Mouse (Mus musculus) left cerebral cortex, postnatal 4 days (tissue): Measurements from ENCODE around the gene Grip1. TPM values are rescaled to one million over a fixed set of nuclear protein-coding genes. Genes with fewer than 3 reads are reported as not detected.
A peak's percentile ranks its signal among the peaks of the same experiment; 100 is the strongest.

ENCODE experiments used
- DNase-seq: peaks from one replicate; pipeline ENCODE4 v3.0.0-alpha.2; 2022
- intact Hi-C: fragments of 180-260 bp; cut with DNase I; formaldehyde crosslinking; loops from one replicate; pipeline ENCODE4 v1.15.1; 2025
- total RNA-seq, 2 experiments: library from RNA; stranded (reverse); gene quantifications; 2 replicates each; pipeline ENCODE4 v1.2.3; 2021

Grip1 gene
- total RNA-seq, 2 experiments from 2014 or later = 57.4 to 61.9 TPM

GRCm38 (mm10) chr10:119818381-119818780 is 364.8 kb downstream of the Grip1 start:
- intact Hi-C loops = no loop called here
- no peak for DNase-seq

- DNase-seq = no peak
- intact Hi-C loops = no loop called here
Measured at GRCm38 (mm10) chr10:119819102-119819681, 365.6 kb downstream of the Grip1 start.

- intact Hi-C loops = no loop called here
- DNase-seq = no peak
Measured at GRCm38 (mm10) chr10:119819740-119820139, 366.1 kb downstream of the Grip1 start.

- no peak for DNase-seq
- intact Hi-C loops = no loop called here
Measured at GRCm38 (mm10) chr10:119820428-119820827, 366.8 kb downstream of the Grip1 start.

- intact Hi-C loops = no loop called here
- no peak for DNase-seq
Measured at GRCm38 (mm10) chr10:119823691-119824090, 370.1 kb downstream of the Grip1 start.

- no peak for DNase-seq
- intact Hi-C loops = no loop called here
Measured at GRCm38 (mm10) chr10:119824521-119824920, 370.9 kb downstream of the Grip1 start.

- intact Hi-C loops = no loop called here
- DNase-seq = peak; percentile 50
Measured at GRCm38 (mm10) chr10:119830388-119830956, 376.8 kb downstream of the Grip1 start.

- intact Hi-C loops = no loop called here
- DNase-seq = no peak
Measured at GRCm38 (mm10) chr10:119831086-119831485, 377.5 kb downstream of the Grip1 start.

- intact Hi-C loops = no loop called here
Measured at GRCm38 (mm10) chr10:119833334-119833733, 379.7 kb downstream of the Grip1 start.

GRCm38 (mm10) chr10:119834122-119834521 is 380.5 kb downstream of the Grip1 start:
- intact Hi-C loops = no loop called here
- no peak for DNase-seq

More at GRCm38 (mm10) chr10:119833334-119833733, 379.7 kb downstream of the Grip1 start:
- DNase-seq = no peak

GRCm38 (mm10) chr10:119839645-119840044 is 386.0 kb downstream of the Grip1 start:
- intact Hi-C loops = no loop called here
- DNase-seq = no peak

GRCm38 (mm10) chr10:119842004-119842403 is 388.4 kb downstream of the Grip1 start:
- no peak for DNase-seq
- intact Hi-C loops = no loop called here

- intact Hi-C loops = no loop called here
- DNase-seq = no peak
Measured at GRCm38 (mm10) chr10:119845705-119846410, 392.2 kb downstream of the Grip1 start.

GRCm38 (mm10) chr10:119851594-119851993 is 398.0 kb downstream of the Grip1 start:
- DNase-seq = no peak
- intact Hi-C loops = no loop called here

GRCm38 (mm10) chr10:119852582-119853135 is 399.0 kb downstream of the Grip1 start:
- intact Hi-C loops = no loop called here
- DNase-seq = no peak

GRCm38 (mm10) chr10:119867726-119868125 is 414.1 kb downstream of the Grip1 start:
- DNase-seq = peak; percentile 68
- intact Hi-C loops = no loop called here

GRCm38 (mm10) chr10:119868995-119869579 is 415.5 kb downstream of the Grip1 start:
- intact Hi-C loops = no loop called here
- peak; percentile 25 for DNase-seq

- no peak for DNase-seq
- intact Hi-C loops = no loop called here
Measured at GRCm38 (mm10) chr10:119876721-119877120, 423.1 kb downstream of the Grip1 start.

GRCm38 (mm10) chr10:119878331-119878730 is 424.7 kb downstream of the Grip1 start:
- no peak for DNase-seq
- intact Hi-C loops = no loop called here

GRCm38 (mm10) chr10:119884591-119884990 is 431.0 kb downstream of the Grip1 start:
- intact Hi-C loops = no loop called here
- DNase-seq = no peak

GRCm38 (mm10) chr10:119885563-119885962 is 431.9 kb downstream of the Grip1 start:
- intact Hi-C loops = no loop called here
- no peak for DNase-seq
